Mouse (Mus musculus) hindbrain, postnatal 0 days (tissue): ENCODE data around the gene Ctbp2. TPM values are rescaled to one million over a fixed set of nuclear protein-coding genes. Genes with fewer than 3 reads are reported as not detected.
A peak's percentile ranks its signal among the peaks of the same experiment; 100 is the strongest.

ENCODE experiments used
- ATAC-seq: fragments of 200-750 bp; cut with Nextera tagmentation; 2 replicates; pipeline ENCODE4 v1.8.0; 2017; ENCODE audit warnings: mild to moderate bottlenecking, moderate TSS enrichment, moderate library complexity
- DNase-seq: peaks from one replicate; pipeline ENCODE4 v3.0.0-alpha.2; 2015; ENCODE audit warnings: low spot score
- H3K27ac ChIP-seq: fragments of 300-500 bp; sonication (generic); 2 replicates; pipeline ENCODE4 v1.5.1; 2014; ENCODE audit warnings: mild to moderate bottlenecking
- H3K27me3 ChIP-seq: fragments of 300-500 bp; sonication (generic); 2 replicates; pipeline ENCODE4 v1.6.1; 2014; ENCODE audit warnings: low read length, mixed read lengths; ENCODE audit not compliant: insufficient read depth
- H3K36me3 ChIP-seq: fragments of 300-500 bp; sonication (generic); 2 replicates; pipeline ENCODE4 v1.6.1; 2014; ENCODE audit warnings: low read length, mixed read lengths; ENCODE audit not compliant: insufficient read depth
- H3K4me1 ChIP-seq: fragments of 300-500 bp; sonication (generic); 2 replicates; pipeline ENCODE4 v1.6.1; 2014; ENCODE audit warnings: antibody characterized with exemption, low read length, mixed read lengths; ENCODE audit not compliant: insufficient read depth
- H3K4me2 ChIP-seq: fragments of 300-500 bp; sonication (generic); 2 replicates; pipeline ENCODE4 v1.6.1; 2014; ENCODE audit warnings: low read depth, mild to moderate bottlenecking, low read length, moderate library complexity, mixed read lengths
- H3K4me3 ChIP-seq: fragments of 300-500 bp; sonication (generic); 2 replicates; pipeline ENCODE4 v1.5.1; 2014; ENCODE audit warnings: low read length
- H3K9ac ChIP-seq: fragments of 300-500 bp; sonication (generic); replicated peaks from 2 replicates; pipeline ENCODE4 v1.6.1; 2014; ENCODE audit warnings: mild to moderate bottlenecking, low read length, moderate library complexity, mixed read lengths
- H3K9me3 ChIP-seq: fragments of 300-500 bp; sonication (generic); 2 replicates; pipeline ENCODE4 v1.6.1; 2016; ENCODE audit warnings: low read length, mixed read lengths
- CTCF ChIP-seq: IDR thresholded peaks from 2 replicates; pipeline ENCODE4 v1.5.1; 2016; ENCODE audit warnings: antibody characterized with exemption, control low read depth, low read depth
- WGBS: fragments of 180-500 bp; shearing (Covaris S2); extraction: QIAGEN DNeasy Blood & Tissue Kit; methylation state at CpG from one replicate; pipeline ENCODE4 v1.1.7; 2014; 5-methylcytosine and 5-hydroxymethylcytosine counted together
- polyA plus RNA-seq: library from polyadenylated mRNA; unstranded; fragments of >200 nt; fragmentation: Nextera tagmentation; extraction: Ambion mirVana; gene quantifications from 2 replicates; pipeline ENCODE4 v1.2.1, GENCODE M21; 2015
- total RNA-seq: library from RNA; depleted of rRNA; stranded (reverse); fragments of >200 nt; gene quantifications from 2 replicates; pipeline ENCODE4 v1.2.3, GENCODE M21; 2014

Gene Ctbp2
- total and polyA plus RNA-seq, 2 experiments from 2014 or later: 39.6 to 89.0 TPM

DNA sequence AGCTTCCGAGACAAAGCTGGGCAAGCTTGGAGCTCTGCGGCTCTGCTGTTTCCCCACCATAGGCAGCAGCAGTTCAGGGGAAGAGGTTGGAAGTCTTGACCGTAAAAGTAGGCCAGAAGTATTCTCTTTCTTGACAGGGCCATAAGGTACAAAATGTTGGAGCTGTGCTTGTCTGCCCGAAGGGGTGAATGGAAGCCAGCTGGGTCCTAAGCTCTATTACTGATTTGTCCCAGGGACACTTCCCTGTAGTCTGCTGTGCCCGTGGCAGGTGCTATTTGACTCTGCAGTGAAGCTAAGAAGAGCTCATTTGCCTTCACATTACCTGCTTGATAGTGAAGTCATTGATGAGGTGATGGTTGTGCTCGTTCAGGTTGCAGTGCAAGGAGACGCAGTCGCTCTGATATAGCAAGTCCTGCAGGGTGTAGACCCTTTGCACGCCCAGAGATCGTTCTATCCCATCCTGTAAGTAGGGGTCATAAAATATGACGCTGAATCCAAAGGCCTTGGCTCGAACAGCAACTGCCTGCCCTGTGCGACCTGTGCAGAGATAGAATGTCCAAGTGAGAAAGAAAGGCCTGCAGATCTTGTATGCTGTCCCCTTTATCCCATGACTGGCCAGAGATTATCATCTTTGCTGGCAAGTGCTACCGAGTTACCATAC, 132.8 kb downstream of the Ctbp2 start:
- WGBS: 92% methylated on average over 14 of the region's 14 CpGs
- Histone ChIP-seq H3K27me3 (no peaks in the 10 kb centered on the region), H3K36me3 (peaks cover 36% of the 10 kb centered on the region), H3K9ac (no peak overlapping the region), H3K4me3 (no peak overlapping the region), H3K4me1 (no peaks in the 10 kb centered on the region), H3K27ac (no peak overlapping the region), H3K4me2 (no peak overlapping the region), H3K9me3 (no peaks in the 10 kb centered on the region)
- DNase-seq: no peak
- TF ChIP-seq CTCF: no peak
- ATAC-seq: no peak

DNA sequence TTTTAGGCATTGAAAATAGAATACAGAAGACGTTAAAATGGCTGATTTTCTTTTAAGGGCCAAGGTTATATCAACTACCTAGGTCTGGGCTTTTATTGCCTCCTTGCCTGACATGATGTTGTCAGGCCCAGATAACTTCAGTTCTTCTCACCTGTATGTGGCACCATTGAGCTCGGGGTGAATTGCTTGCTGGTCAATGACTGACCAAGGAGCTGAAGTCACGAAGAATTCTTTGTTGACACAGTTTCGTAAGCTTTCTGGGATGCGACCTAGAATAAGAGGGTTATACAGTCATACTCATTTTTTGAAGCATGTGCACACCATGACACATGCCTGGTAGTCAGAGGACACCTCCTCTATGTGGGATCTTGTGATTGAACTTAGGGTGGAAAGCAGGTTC, 134.3 kb downstream of the Ctbp2 start:
- Histone ChIP-seq H3K27ac (no peak overlapping the region), H3K4me2 (no peak overlapping the region), H3K4me1 (no peaks in the 10 kb centered on the region), H3K9me3 (no peaks in the 10 kb centered on the region), H3K4me3 (no peak overlapping the region), H3K27me3 (no peaks in the 10 kb centered on the region), H3K9ac (no peak overlapping the region), H3K36me3 (peaks cover 40% of the 10 kb centered on the region)
- ATAC-seq: no peak
- DNase-seq: no peak
- WGBS: 90% methylated on average over 5 of the region's 5 CpGs
- TF ChIP-seq CTCF: no peak

DNA sequence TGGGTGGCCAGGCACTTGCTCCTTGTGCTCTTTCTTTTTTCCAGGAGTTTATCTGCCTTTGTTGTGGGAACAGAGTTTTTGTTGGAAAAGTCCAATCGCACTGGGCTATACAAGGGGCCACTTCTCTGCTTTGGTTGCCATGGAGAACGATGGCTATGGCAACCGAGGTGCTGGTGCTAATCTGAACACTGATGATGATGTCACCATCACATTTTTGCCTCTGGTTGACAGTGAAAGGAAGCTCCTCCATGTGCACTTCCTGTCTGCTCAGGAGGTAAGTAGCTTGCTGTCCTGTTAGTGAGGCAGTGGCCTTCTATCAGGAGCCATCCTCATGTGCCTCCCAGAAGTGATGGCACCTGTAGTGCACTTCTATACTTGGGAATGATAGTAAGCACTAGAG, 141.5 kb downstream of the Ctbp2 start:
- 0 out of 2 replicates have a peak, but pooled peaks have one; percentile 51 for ATAC-seq

DNA sequence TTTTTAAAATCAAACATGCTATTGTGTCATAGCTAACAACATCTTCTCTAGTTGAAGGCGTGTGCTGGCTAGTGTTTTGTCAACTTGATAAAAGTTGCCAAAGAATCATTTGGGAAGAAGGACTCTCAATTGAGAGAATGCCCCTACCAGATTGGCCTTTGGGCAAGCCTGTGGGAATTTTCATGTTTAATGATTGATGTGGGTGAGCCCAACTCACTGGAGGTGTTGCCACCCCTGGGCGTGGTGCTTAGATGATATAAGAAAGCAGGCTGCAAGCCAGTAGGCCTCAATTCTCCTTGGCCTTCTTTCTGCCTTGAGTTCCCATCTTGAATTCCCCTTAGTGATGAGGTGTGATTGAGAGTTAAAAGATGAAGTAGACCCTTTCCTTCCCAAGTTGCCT, 146.2 kb downstream of the Ctbp2 start:
- Histone ChIP-seq H3K27me3 (no peaks in the 10 kb centered on the region), H3K4me1 (no peaks in the 10 kb centered on the region), H3K27ac (no peak overlapping the region), H3K9me3 (no peaks in the 10 kb centered on the region), H3K36me3 (peaks cover 22% of the 10 kb centered on the region), H3K4me2 (no peak overlapping the region), H3K9ac (no peak overlapping the region), H3K4me3 (no peak overlapping the region)
- WGBS: 96% methylated on average over 2 of the region's 2 CpGs
- no peak for ATAC-seq
- TF ChIP-seq CTCF: no peak
- DNase-seq: no peak

More for the DNA sequence above, 141.5 kb downstream of the Ctbp2 start:
- 29% methylated on average over 3 of the region's 3 CpGs for WGBS
- DNase-seq: no peak
- H3K27me3 ChIP-seq: no peaks in the 10 kb centered on the region
- no peak overlapping the region for H3K4me3 ChIP-seq
- H3K36me3 ChIP-seq: peaks cover 25% of the 10 kb centered on the region
- H3K9ac ChIP-seq: no peak overlapping the region
- no peak overlapping the region for H3K4me2 ChIP-seq
- no peaks in the 10 kb centered on the region for H3K4me1 ChIP-seq
- no peaks in the 10 kb centered on the region for H3K9me3 ChIP-seq
- TF ChIP-seq CTCF: no peak
- no peak overlapping the region for H3K27ac ChIP-seq

DNA sequence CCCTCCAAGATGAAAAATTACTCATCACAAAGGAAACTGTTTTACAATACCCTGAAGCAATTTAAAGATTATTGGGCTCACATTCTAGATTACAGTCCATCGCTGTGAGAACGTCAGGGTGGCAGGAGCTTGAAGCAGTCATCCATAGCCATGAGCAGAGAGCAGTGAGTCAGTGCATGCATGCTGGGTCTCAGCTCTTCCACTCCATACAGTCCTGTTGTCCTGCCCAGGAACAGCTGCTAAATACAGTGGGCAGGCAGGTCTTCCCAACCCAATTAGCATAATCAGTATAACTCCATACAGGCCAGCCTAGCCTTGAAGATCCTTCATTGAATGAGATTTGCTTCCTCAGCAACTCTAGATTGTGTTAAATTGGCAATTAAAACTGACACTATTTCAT, 148.1 kb downstream of the Ctbp2 start:
- no peak overlapping the region for H3K9ac ChIP-seq
- no peak overlapping the region for H3K27ac ChIP-seq
- DNase-seq: no peak
- WGBS: 60% methylated on average over 2 of the region's 2 CpGs
- peaks cover 15% of the 10 kb centered on the region for H3K36me3 ChIP-seq
- H3K27me3 ChIP-seq: no peaks in the 10 kb centered on the region
- no peak overlapping the region for H3K4me3 ChIP-seq
- no peak for TF ChIP-seq CTCF
- no peak for ATAC-seq
- no peaks in the 10 kb centered on the region for H3K9me3 ChIP-seq
- H3K4me2 ChIP-seq: no peak overlapping the region
- H3K4me1 ChIP-seq: no peaks in the 10 kb centered on the region

DNA sequence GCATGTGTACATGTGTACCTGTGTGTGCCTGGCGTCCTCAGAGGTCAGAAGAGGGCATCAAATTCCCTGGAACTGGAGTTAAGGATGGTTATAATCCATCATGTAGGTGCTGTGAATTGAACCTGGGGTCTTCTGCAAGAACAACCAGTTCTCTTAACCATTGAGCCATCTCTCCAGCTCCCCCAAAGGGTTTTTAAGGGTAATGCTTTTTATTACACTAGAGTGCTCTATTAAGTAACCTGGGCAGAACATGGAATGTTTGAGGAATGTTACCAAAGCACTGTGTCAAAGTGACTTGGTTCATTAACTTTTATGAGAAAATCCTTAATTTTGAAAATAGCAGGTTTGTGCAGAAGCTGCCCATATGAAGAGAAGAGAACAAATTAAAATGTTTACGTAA, 152.1 kb downstream of the Ctbp2 start:
- WGBS: 90% methylated on average over 2 of the region's 2 CpGs
- Histone ChIP-seq H3K9ac (no peak overlapping the region), H3K27me3 (no peaks in the 10 kb centered on the region), H3K36me3 (peaks cover 11% of the 10 kb centered on the region; the same call in 1 of the 2 replicates), H3K4me1 (no peaks in the 10 kb centered on the region), H3K4me2 (no peak overlapping the region), H3K27ac (no peak overlapping the region), H3K4me3 (no peak overlapping the region), H3K9me3 (no peaks in the 10 kb centered on the region)
- ATAC-seq (no peak), DNase-seq (no peak)
- no peak for TF ChIP-seq CTCF

DNA sequence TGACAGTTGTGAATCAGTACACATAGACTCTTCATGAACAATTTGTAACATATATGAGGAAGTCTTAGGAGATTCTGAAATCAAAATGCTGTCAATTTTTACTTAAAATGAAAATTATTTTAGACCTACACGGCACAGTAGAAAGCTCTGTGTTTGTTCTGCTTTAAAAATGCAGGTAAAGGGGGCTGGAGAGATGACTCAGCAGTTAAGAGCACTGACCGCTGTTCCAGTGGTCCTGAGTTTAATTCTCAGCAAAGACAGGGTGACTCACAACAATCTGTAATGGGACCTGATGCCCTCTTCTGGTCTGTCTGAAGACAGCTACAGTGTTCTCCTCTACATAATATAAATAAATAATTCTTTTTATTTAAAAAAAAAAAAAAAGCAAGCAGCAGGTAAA, 158.4 kb downstream of the Ctbp2 start:
- WGBS: 84% methylated on average over 2 of the region's 2 CpGs
- peak; percentile 8; the same call in 1 of the 2 replicates for TF ChIP-seq CTCF
- H3K36me3 ChIP-seq: no peaks in the 10 kb centered on the region; the same call in 1 of the 2 replicates
- no peaks in the 10 kb centered on the region for H3K9me3 ChIP-seq
- no peak overlapping the region for H3K9ac ChIP-seq
- no peak overlapping the region for H3K27ac ChIP-seq
- no peak overlapping the region for H3K4me2 ChIP-seq
- H3K4me1 ChIP-seq: no peaks in the 10 kb centered on the region
- DNase-seq: no peak
- H3K27me3 ChIP-seq: no peaks in the 10 kb centered on the region
- no peak overlapping the region for H3K4me3 ChIP-seq
- no peak for ATAC-seq
